Mouse (Mus musculus): ENCODE measurements at regions not wholly inside any gene's neighbourhood (a gene's known extent, or its start where the extent isn't known, plus 50 kb on each side); places are given as distances from the start of the nearest gene placed in this dataset.

DNA sequence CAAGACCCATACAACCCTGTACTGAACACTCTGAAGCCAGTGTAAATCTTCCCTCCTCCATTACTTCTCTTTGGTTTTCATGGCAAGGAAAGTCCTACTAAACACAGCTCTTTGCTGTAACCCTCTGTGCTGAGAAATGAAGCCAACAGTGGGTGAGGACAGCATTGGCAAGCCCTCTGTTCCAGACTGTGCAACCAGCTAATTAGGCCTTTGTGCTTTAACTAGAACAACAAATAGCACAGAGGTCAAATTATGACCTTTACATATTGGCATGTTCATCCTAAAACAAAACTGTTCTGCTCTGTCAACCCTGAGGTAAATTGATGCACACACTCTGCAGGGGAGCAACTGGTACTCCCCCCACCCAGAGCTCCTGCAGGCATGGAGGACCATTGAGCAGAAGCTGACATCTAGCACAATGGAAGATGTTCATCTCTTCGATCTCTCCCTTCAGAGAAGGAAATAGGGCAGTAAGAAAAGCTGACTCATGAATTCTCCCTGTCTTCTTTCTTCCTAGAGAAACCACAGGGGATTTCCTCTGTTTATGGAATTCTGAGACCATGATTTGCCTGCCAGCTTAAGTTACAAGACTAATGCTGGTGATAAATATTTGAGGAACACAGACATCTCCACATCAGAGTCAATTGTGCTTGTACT, 163.1 kb downstream of the Ptger3 start:
- no peak for TF ChIP-seq CTCF (IDR thresholded peaks at IDR 0.05)
- TF ChIP-seq POLR2A (IDR thresholded peaks at IDR 0.05; ENCODE audit: insufficient read depth, low read depth, low read length), result no peak
- TF ChIP-seq EP300 (IDR thresholded peaks at IDR 0.05; ENCODE audit: insufficient read depth, low read depth, low read length), result no peak
